In the genomic region with DNA sequence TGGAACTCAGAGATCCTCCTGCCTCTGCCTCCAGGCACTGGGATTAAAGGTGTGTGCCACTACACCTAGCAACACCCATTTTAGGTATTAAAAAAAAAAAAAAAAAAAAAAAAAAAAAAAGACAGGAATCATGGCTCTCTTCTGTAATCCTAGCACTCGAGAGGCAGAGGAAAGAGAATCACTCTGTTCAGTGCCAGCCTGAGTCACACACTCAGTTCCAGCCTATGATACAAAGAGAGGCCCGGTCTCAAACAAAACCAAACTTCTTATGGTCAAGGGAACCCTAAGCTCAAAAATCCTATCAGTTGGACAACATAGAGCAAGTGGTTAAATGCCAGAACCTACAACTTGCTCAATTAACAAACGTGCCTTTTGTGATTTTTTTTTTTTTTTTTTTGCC, we compare ENCODE assay signal across 10 mouse cellular contexts. TPM values are rescaled to one million over a fixed set of nuclear protein-coding genes. Genes with fewer than 3 reads are reported as not detected.
A peak's percentile ranks its signal among the peaks of the same experiment; 100 is the strongest.
DNase-seq lines count a peak whose midpoint lies in the region; ATAC-seq and TF ChIP-seq lines count a peak whose summit lies in the region.
"Had no signal": no experiment of that assay in that cellular context is flagged by ENCODE, and none has a peak within 500 bp of the region (broad histone marks: within the 10 kb centered on the region; RNA-seq: fewer than 3 reads in every experiment).

No protein-coding gene starts in this region.

- TF ChIP-seq CTCF in ES-Bruce4 (IDR thresholded peaks at IDR 0.05; ENCODE audit: low read depth, low read length): no peak

- WGBS in heart, embryonic 14.5 days: 88% methylated on average over 3 of the region's 3 CpGs
- WGBS in hindbrain, embryonic 13.5 days: 83% methylated on average over 3 of the region's 3 CpGs
- WGBS in midbrain, embryonic 13.5 days: 85% methylated on average over 3 of the region's 3 CpGs

- H3K4me2 ChIP-seq in heart, embryonic 14.5 days (ENCODE audit: low read length): peak overlapping the region; percentile 87
- H3K4me2 ChIP-seq in hindbrain, embryonic 13.5 days: peak overlapping the region; percentile 83
- peak overlapping the region; percentile 77 for H3K4me2 ChIP-seq in midbrain, embryonic 13.5 days (replicated peaks)

- H3K4me1 ChIP-seq in heart, embryonic 14.5 days (ENCODE audit: control insufficient read depth in 2 of 2, insufficient read depth in 2 of 2, low read length in 2 of 2): peaks cover 5 to 19% of the 10 kb centered on the region in 2 experiments
- peaks cover 1% of the 10 kb centered on the region for H3K4me1 ChIP-seq in ES-Bruce4 (ENCODE audit: control insufficient read depth, insufficient read depth, low read length)
- H3K4me1 ChIP-seq in hindbrain, embryonic 13.5 days (replicated peaks): peaks cover 28% of the 10 kb centered on the region
- H3K4me1 ChIP-seq in midbrain, embryonic 13.5 days (replicated peaks): peaks cover 33% of the 10 kb centered on the region

- peaks cover 57% of the 10 kb centered on the region for H3K36me3 ChIP-seq in heart, embryonic 14.5 days (ENCODE audit: control insufficient read depth, insufficient read depth, low read length)
- peaks cover 54% of the 10 kb centered on the region for H3K36me3 ChIP-seq in ES-Bruce4 (ENCODE audit: control insufficient read depth, insufficient read depth, low read length, poor library complexity, severe bottlenecking)
- H3K36me3 ChIP-seq in hindbrain, embryonic 13.5 days: peaks cover 46% of the 10 kb centered on the region
- H3K36me3 ChIP-seq in midbrain, embryonic 13.5 days: peaks cover 47% of the 10 kb centered on the region

- H3K9ac ChIP-seq in heart, embryonic 14.5 days (ENCODE audit: low read length): peak overlapping the region; percentile 91; the same call in 1 of the 2 replicates
- H3K9ac ChIP-seq in ES-Bruce4 (ENCODE audit: low read depth, poor library complexity, severe bottlenecking): peak overlapping the region; percentile 84
- no peak overlapping the region for H3K9ac ChIP-seq in hindbrain, embryonic 13.5 days
- H3K9ac ChIP-seq in midbrain, embryonic 13.5 days (replicated peaks): no peak overlapping the region

- TF ChIP-seq EP300 in ES-Bruce4 (IDR thresholded peaks at IDR 0.05; ENCODE audit: insufficient read depth, low read depth, low read length): no peak

- intact Hi-C loops in heart, postnatal 14 days (cut with DNase I): loop anchor here (5.0 kb wide), 1 partner anchor 93 kb away; no protein-coding TSS in a partner anchor

- no peaks in the 10 kb centered on the region for H3K27me3 ChIP-seq in heart, embryonic 14.5 days (ENCODE audit: control insufficient read depth, insufficient read depth, low read length)
- H3K27me3 ChIP-seq in ES-Bruce4 (ENCODE audit: control insufficient read depth, insufficient read depth, low read length, poor library complexity, severe bottlenecking): no peaks in the 10 kb centered on the region
- H3K27me3 ChIP-seq in hindbrain, embryonic 13.5 days: no peaks in the 10 kb centered on the region
- H3K27me3 ChIP-seq in midbrain, embryonic 13.5 days: no peaks in the 10 kb centered on the region

- H3K4me3 ChIP-seq in heart, embryonic 14.5 days (ENCODE audit: control insufficient read depth in 1 of 2, insufficient read depth in 1 of 2, low read depth in 1 of 2, low read length in 2 of 2): peak overlapping the region in 1 of 2 experiments; percentile 76; a peak in 2 of 4 replicates
- peak overlapping the region; percentile 24; the same call in 1 of the 2 replicates for H3K4me3 ChIP-seq in ES-Bruce4 (ENCODE audit: low read depth, low read length)
- peak overlapping the region; percentile 93; the same call in 1 of the 2 replicates for H3K4me3 ChIP-seq in hindbrain, embryonic 13.5 days
- peak overlapping the region; percentile 94 for H3K4me3 ChIP-seq in midbrain, embryonic 13.5 days (replicated peaks)

- no peak for ATAC-seq in heart, embryonic 14.5 days (ENCODE audit: insufficient number of reproducible peaks, insufficient read depth, low FRiP score, low read depth)
- no peak for ATAC-seq in hindbrain, embryonic 13.5 days (ENCODE audit: low FRiP score)
- ATAC-seq in midbrain, embryonic 13.5 days: no peak

- H3K9me3 ChIP-seq in heart, embryonic 14.5 days (ENCODE audit: control insufficient read depth, low read length): no peaks in the 10 kb centered on the region
- no peaks in the 10 kb centered on the region for H3K9me3 ChIP-seq in ES-Bruce4 (replicated peaks; ENCODE audit: control insufficient read depth, insufficient read depth, low read length, poor library complexity, severe bottlenecking)
- no peaks in the 10 kb centered on the region for H3K9me3 ChIP-seq in hindbrain, embryonic 13.5 days
- H3K9me3 ChIP-seq in midbrain, embryonic 13.5 days: no peaks in the 10 kb centered on the region

- H3K27ac ChIP-seq in heart, embryonic 14.5 days (replicated peaks in 1 of 2; ENCODE audit: control insufficient read depth in 1 of 2, insufficient read depth in 1 of 2, low read depth in 2 of 2, low read length in 2 of 2): no peak overlapping the region
- H3K27ac ChIP-seq in ES-Bruce4 (ENCODE audit: insufficient read depth, low read length): 0 out of 2 replicates have a peak overlapping the region, but pooled peaks have one; percentile 33
- no peak overlapping the region for H3K27ac ChIP-seq in hindbrain, embryonic 13.5 days
- H3K27ac ChIP-seq in midbrain, embryonic 13.5 days: no peak overlapping the region

- no peak for DNase-seq in heart, postnatal 14 days
- DNase-seq in retina, embryonic 14.5 days (ENCODE audit: low spot score): no peak
- no peak for DNase-seq in cerebellum, adult 18-20 months
- no peak for DNase-seq in adrenal gland, postnatal 14 days
- DNase-seq: cerebellum, adult 8-10 months had no signal

- TF ChIP-seq POLR2A in ES-Bruce4 (IDR thresholded peaks at IDR 0.05; ENCODE audit: insufficient read depth, low read length): no peak

RNA-seq across cellular contexts. Expression of a gene that starts 1.5 kb away (rescaled TPM):
- polyA plus RNA-seq in heart, embryonic 14.5 days (2014; fragmentation: Nextera tagmentation; extraction: Ambion mirVana): 60.2 and 62.0 TPM in 2 replicates
- 10 to 100 TPM; 63.5 to 67.0 TPM for total RNA-seq in heart, postnatal 14 days (2021)
- polyA plus RNA-seq in ES-Bruce4 (2011; ENCODE audit: insufficient read depth, insufficient read length, low read depth, missing spikeins): 48.2 and 50.7 TPM in 2 replicates
- 71.9 and 77.8 TPM in 2 replicates for polyA plus RNA-seq in hindbrain, embryonic 13.5 days (2015; fragmentation: Nextera tagmentation; extraction: Ambion mirVana)
- 72.6 and 76.2 TPM in 2 replicates for polyA plus RNA-seq in midbrain, embryonic 13.5 days (2015; fragmentation: Nextera tagmentation; extraction: Ambion mirVana)
- total RNA-seq in adrenal gland, postnatal 14 days (2021): 74.1 and 87.0 TPM in 2 replicates

RNA-seq across cellular contexts. Expression of a gene that starts 1.6 kb away (rescaled TPM):
- 74.8 and 77.8 TPM in 2 replicates for polyA plus RNA-seq in heart, embryonic 14.5 days (2014; fragmentation: Nextera tagmentation; extraction: Ambion mirVana)
- total RNA-seq in heart, postnatal 14 days (2021): 10 to 100 TPM; 42.6 to 49.2 TPM
- polyA plus RNA-seq in ES-Bruce4 (2011; ENCODE audit: insufficient read depth, insufficient read length, low read depth, missing spikeins): 203 and 206 TPM in 2 replicates
- polyA plus RNA-seq in hindbrain, embryonic 13.5 days (2015; fragmentation: Nextera tagmentation; extraction: Ambion mirVana): 106 and 109 TPM in 2 replicates
- 133 and 134 TPM in 2 replicates for polyA plus RNA-seq in midbrain, embryonic 13.5 days (2015; fragmentation: Nextera tagmentation; extraction: Ambion mirVana)
- 68.2 and 79.1 TPM in 2 replicates for total RNA-seq in adrenal gland, postnatal 14 days (2021)

RNA-seq across cellular contexts. Expression of a gene that starts 39.2 kb away (rescaled TPM):
- polyA plus RNA-seq in heart, embryonic 14.5 days (2014; fragmentation: Nextera tagmentation; extraction: Ambion mirVana): 0.24 and 0.49 TPM in 2 replicates
- 10 to 100 TPM in 1 of 2 experiments, 1 to 10 TPM in 1; 10.0 to 10.1 TPM for total RNA-seq in heart, postnatal 14 days (2021)
- polyA plus RNA-seq in ES-Bruce4 (2011; ENCODE audit: insufficient read depth, insufficient read length, low read depth, missing spikeins): 0.34 and 1.0 TPM in 2 replicates
- 2.7 and 2.8 TPM in 2 replicates for polyA plus RNA-seq in hindbrain, embryonic 13.5 days (2015; fragmentation: Nextera tagmentation; extraction: Ambion mirVana)
- polyA plus RNA-seq in midbrain, embryonic 13.5 days (2015; fragmentation: Nextera tagmentation; extraction: Ambion mirVana): 2.2 and 2.7 TPM in 2 replicates
- total RNA-seq in adrenal gland, postnatal 14 days (2021): 7.5 and 9.5 TPM in 2 replicates
- total RNA-seq: hematopoietic stem cell, adult 5-6 weeks had no signal

RNA-seq across cellular contexts. Expression of a gene that starts 57.3 kb away (rescaled TPM):
- polyA plus RNA-seq in heart, embryonic 14.5 days (2014; fragmentation: Nextera tagmentation; extraction: Ambion mirVana): 4.9 and 6.0 TPM in 2 replicates
- 1 to 10 TPM; 6.2 to 6.3 TPM for total RNA-seq in heart, postnatal 14 days (2021)
- polyA plus RNA-seq in ES-Bruce4 (2011; ENCODE audit: insufficient read depth, insufficient read length, low read depth, missing spikeins): 14.8 and 16.7 TPM in 2 replicates
- polyA plus RNA-seq in hindbrain, embryonic 13.5 days (2015; fragmentation: Nextera tagmentation; extraction: Ambion mirVana): 7.5 and 8.4 TPM in 2 replicates
- polyA plus RNA-seq in midbrain, embryonic 13.5 days (2015; fragmentation: Nextera tagmentation; extraction: Ambion mirVana): 8.2 and 9.6 TPM in 2 replicates
- total RNA-seq in adrenal gland, postnatal 14 days (2021): 7.6 and 10.4 TPM in 2 replicates

Comparison
In these comparisons a context has a peak if more than half of its experiments do, and no peak if none do; other contexts are left out.
1. H3K9ac ChIP-seq: peak in heart, embryonic 14.5 days (single experiment) and ES-Bruce4 (single experiment); none in hindbrain, embryonic 13.5 days (single experiment) and midbrain, embryonic 13.5 days (single experiment).
2. Peak in every context shown above with its lines, with median percentiles within 50 percentile points of each other: H3K4me2 ChIP-seq.